Mouse (Mus musculus): ENCODE results near the gene Msx1.

DNA sequence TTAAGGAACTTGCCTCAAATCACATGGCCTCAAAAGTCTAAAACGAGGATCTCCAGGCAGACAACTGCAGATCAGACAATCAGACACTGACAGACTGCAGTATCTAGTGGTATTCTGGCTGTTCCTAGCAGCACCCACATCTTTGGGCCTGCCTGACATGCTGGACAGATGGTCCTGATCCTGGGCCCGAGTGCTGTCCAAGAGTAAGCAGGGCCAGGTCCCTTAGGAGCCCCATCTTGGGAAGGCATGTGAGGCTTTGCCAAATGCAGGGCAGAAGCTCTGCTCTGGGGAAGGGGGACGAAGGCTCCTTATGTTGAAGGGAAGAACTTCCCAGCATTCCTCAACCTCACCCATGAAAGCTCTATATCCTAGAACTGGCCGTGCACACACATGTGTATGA lies 8.5 kb downstream of the Msx1 start:
- TF ChIP-seq EP300 (optimal IDR thresholded peaks at IDR 0.05): no peak
- no peak for TF ChIP-seq CTCF (IDR thresholded peaks at IDR 0.05; ENCODE audit: low read depth)
